Mouse (Mus musculus): ENCODE measurements around the gene Traf3ip2. TPM values are rescaled to one million over a fixed set of nuclear protein-coding genes. Genes with fewer than 3 reads are reported as not detected.

The Traf3ip2 gene
- polyA plus RNA-seq (2012; rRNA removed; ENCODE audit: low replicate concordance) = 24.0 and 27.0 TPM in 2 replicates

GRCm38 (mm10) chr10:39612633-39612988, at the start of gene Traf3ip2:
Gene Traf3ip2 (plus strand): TSS chr10:39612934.

Other genes starting within 250 kb of the Traf3ip2 start
- 4.9 and 5.5 TPM in 2 replicates for gene Fyn, start 244.1 kb upstream of the Traf3ip2 start, polyA plus RNA-seq (2012; rRNA removed; ENCODE audit: low replicate concordance)
- gene Rev3l, start 119.2 kb downstream of the Traf3ip2 start, polyA plus RNA-seq (2012; rRNA removed; ENCODE audit: low replicate concordance) = 0.82 and 3.1 TPM in 2 replicates

All from duodenum, adult 2 months (tissue).